Mouse (Mus musculus) cerebellum, adult 2 months (tissue): Measurements from ENCODE around the gene Poldip3. TPM values are rescaled to one million over a fixed set of nuclear protein-coding genes. Genes with fewer than 3 reads are reported as not detected.
A peak's percentile ranks its signal among the peaks of the same experiment; 100 is the strongest.

ENCODE experiments used
- DNase-seq, 2 experiments: peaks; one replicate each; pipeline ENCODE4 v3.0.0; 2021
- H3K27ac ChIP-seq: fragments of 200-500 bp; 2 replicates; pipeline ENCODE4 v1.5.1; 2012; ENCODE audit warnings: low read length, control low read depth, inconsistent platforms; ENCODE audit not compliant: insufficient read depth
- H3K27me3 ChIP-seq: fragments of 200-500 bp; 2 replicates; pipeline ENCODE4 v1.6.1; 2012; ENCODE audit warnings: inconsistent platforms, mild to moderate bottlenecking, low read length, moderate library complexity; ENCODE audit not compliant: control insufficient read depth, insufficient read depth
- H3K4me1 ChIP-seq: fragments of 200-500 bp; 2 replicates; pipeline ENCODE4 v1.6.1; 2011; ENCODE audit warnings: low read length; ENCODE audit not compliant: control insufficient read depth, insufficient read depth
- H3K4me3 ChIP-seq: fragments of 200-500 bp; replicated peaks from 2 replicates; pipeline ENCODE3; 2011; ENCODE audit warnings: mild to moderate bottlenecking, low read depth, low read length, control low read depth; ENCODE audit not compliant: insufficient read depth
- CTCF ChIP-seq: fragments of 200-500 bp; IDR thresholded peaks from 2 replicates; pipeline ENCODE4 v1.5.1; 2011; ENCODE audit warnings: low read depth, mild to moderate bottlenecking, control low read depth, low read length, moderate library complexity, borderline replicate concordance; ENCODE audit not compliant: insufficient read depth
- POLR2A ChIP-seq: fragments of 200-500 bp; IDR thresholded peaks from 2 replicates; pipeline ENCODE4 v1.6.1; 2011; ENCODE audit warnings: low read length, control low read depth, borderline replicate concordance; ENCODE audit not compliant: insufficient read depth
- WGBS: fragments of 180-500 bp; shearing (Covaris S2); methylation state at CpG from one replicate; pipeline ENCODE4 v1.1.7; 2018; 5-methylcytosine and 5-hydroxymethylcytosine counted together
- polyA plus RNA-seq: library from polyadenylated mRNA; depleted of rRNA; stranded (reverse); fragments of >200 nt; gene quantifications from 2 replicates; pipeline ENCODE4 v1.2.3, GENCODE M21; 2012

The Poldip3 gene
- polyA plus RNA-seq, 1 experiment = 73.3 TPM

- no peaks in the 10 kb centered on the region for H3K27me3 ChIP-seq
- WGBS = 44% methylated on average over 6 of the region's 6 CpGs
- no peak for DNase-seq
- TF ChIP-seq CTCF (no peak), POLR2A (no peak)
- H3K27ac ChIP-seq = no peak overlapping the region
- peaks cover 8% of the 10 kb centered on the region; the same call in 1 of the 2 replicates for H3K4me1 ChIP-seq
- H3K4me3 ChIP-seq = no peak overlapping the region
Measured at GRCm38 (mm10) chr15:83115071-83115470, 34.1 kb downstream of the Poldip3 start.

- H3K27ac ChIP-seq = no peak overlapping the region
- WGBS = 80% methylated on average over 9 of the region's 9 CpGs
- no peak for TF ChIP-seq POLR2A
- no peak for TF ChIP-seq CTCF
- no peak overlapping the region for H3K4me3 ChIP-seq
- peaks cover 8% of the 10 kb centered on the region; the same call in 1 of the 2 replicates for H3K4me1 ChIP-seq
- H3K27me3 ChIP-seq = no peaks in the 10 kb centered on the region
- DNase-seq = no peak
Measured at GRCm38 (mm10) chr15:83114106-83114505, 35.1 kb downstream of the Poldip3 start.

GRCm38 (mm10) chr15:83112898-83113297 lies 36.3 kb downstream of the Poldip3 start:
- no peak overlapping the region for H3K4me3 ChIP-seq
- H3K27ac ChIP-seq = no peak overlapping the region
- 0 out of 2 replicates have a peak, but pooled peaks cover 3% of the 10 kb centered on the region for H3K4me1 ChIP-seq
- 7% methylated on average over 11 of the region's 11 CpGs for WGBS
- no peak for TF ChIP-seq POLR2A
- peak; percentile 70 for TF ChIP-seq CTCF
- peak; percentile 52 to 61 for DNase-seq
- no peaks in the 10 kb centered on the region for H3K27me3 ChIP-seq

- H3K27ac ChIP-seq = no peak overlapping the region
- 73% methylated on average over 7 of the region's 7 CpGs for WGBS
- H3K27me3 ChIP-seq = no peaks in the 10 kb centered on the region
- DNase-seq = no peak
- no peak overlapping the region for H3K4me3 ChIP-seq
- TF ChIP-seq POLR2A (no peak), CTCF (no peak)
- 0 out of 2 replicates have a peak, but pooled peaks cover 3% of the 10 kb centered on the region for H3K4me1 ChIP-seq
Measured at GRCm38 (mm10) chr15:83111874-83112273, 37.3 kb downstream of the Poldip3 start.

- H3K4me1 ChIP-seq = 0 out of 2 replicates have a peak, but pooled peaks cover 3% of the 10 kb centered on the region
- H3K27ac ChIP-seq = no peak overlapping the region
- DNase-seq = no peak
- TF ChIP-seq POLR2A (no peak), CTCF (no peak)
- WGBS = 40% methylated on average over 6 of the region's 6 CpGs
- H3K27me3 ChIP-seq = no peaks in the 10 kb centered on the region
- H3K4me3 ChIP-seq = no peak overlapping the region
Measured at GRCm38 (mm10) chr15:83111290-83111689, 37.9 kb downstream of the Poldip3 start.

- TF ChIP-seq CTCF (no peak), POLR2A (no peak)
- H3K27me3 ChIP-seq = no peaks in the 10 kb centered on the region
- H3K4me1 ChIP-seq = no peaks in the 10 kb centered on the region
- WGBS = 46% methylated on average over 6 of the region's 6 CpGs
- H3K4me3 ChIP-seq = no peak overlapping the region
- H3K27ac ChIP-seq = no peak overlapping the region
- no peak for DNase-seq
Measured at GRCm38 (mm10) chr15:83107814-83108213, 41.4 kb downstream of the Poldip3 start.

- no peak overlapping the region for H3K27ac ChIP-seq
- no peak for DNase-seq
- H3K4me1 ChIP-seq = no peaks in the 10 kb centered on the region
- no peak overlapping the region for H3K4me3 ChIP-seq
- 90% methylated on average over 6 of the region's 6 CpGs for WGBS
- no peaks in the 10 kb centered on the region for H3K27me3 ChIP-seq
- TF ChIP-seq CTCF (no peak), POLR2A (no peak)
Measured at GRCm38 (mm10) chr15:83106426-83106825, 42.8 kb downstream of the Poldip3 start.

GRCm38 (mm10) chr15:83103111-83103510 lies 46.1 kb downstream of the Poldip3 start:
- H3K27me3 ChIP-seq = no peaks in the 10 kb centered on the region
- no peak overlapping the region for H3K27ac ChIP-seq
- 34% methylated on average over 1 of the region's 1 CpGs for WGBS
- no peaks in the 10 kb centered on the region for H3K4me1 ChIP-seq
- no peak for DNase-seq
- TF ChIP-seq CTCF (no peak), POLR2A (no peak)
- no peak overlapping the region for H3K4me3 ChIP-seq
